Mouse (Mus musculus): Measurements from ENCODE around the gene Ranbp17.

GRCm38 (mm10) chr11:33199117-33199514 is 314.4 kb downstream of the Ranbp17 start:
- TF ChIP-seq POLR2A (IDR thresholded peaks at IDR 0.05; ENCODE audit: borderline replicate concordance, low read depth, low read length) = no peak
- no peak for TF ChIP-seq CTCF (IDR thresholded peaks at IDR 0.05; ENCODE audit: low read depth, low read length)
